Mouse (Mus musculus) naive thymus-derived CD4-positive, alpha-beta T cell, adult 5 months (primary cell): Measurements from ENCODE around the gene Prrc2a. TPM values are rescaled to one million over a fixed set of nuclear protein-coding genes. Genes with fewer than 3 reads are reported as not detected.

Experiments
- polyA plus RNA-seq: library from polyadenylated mRNA; unstranded; fragments of 100-300 nt; shearing (Covaris generic); gene quantifications from one replicate; pipeline ENCODE4 v1.2.1, GENCODE M21; 2017

Gene Prrc2a
- 31.3 TPM for polyA plus RNA-seq

DNA sequence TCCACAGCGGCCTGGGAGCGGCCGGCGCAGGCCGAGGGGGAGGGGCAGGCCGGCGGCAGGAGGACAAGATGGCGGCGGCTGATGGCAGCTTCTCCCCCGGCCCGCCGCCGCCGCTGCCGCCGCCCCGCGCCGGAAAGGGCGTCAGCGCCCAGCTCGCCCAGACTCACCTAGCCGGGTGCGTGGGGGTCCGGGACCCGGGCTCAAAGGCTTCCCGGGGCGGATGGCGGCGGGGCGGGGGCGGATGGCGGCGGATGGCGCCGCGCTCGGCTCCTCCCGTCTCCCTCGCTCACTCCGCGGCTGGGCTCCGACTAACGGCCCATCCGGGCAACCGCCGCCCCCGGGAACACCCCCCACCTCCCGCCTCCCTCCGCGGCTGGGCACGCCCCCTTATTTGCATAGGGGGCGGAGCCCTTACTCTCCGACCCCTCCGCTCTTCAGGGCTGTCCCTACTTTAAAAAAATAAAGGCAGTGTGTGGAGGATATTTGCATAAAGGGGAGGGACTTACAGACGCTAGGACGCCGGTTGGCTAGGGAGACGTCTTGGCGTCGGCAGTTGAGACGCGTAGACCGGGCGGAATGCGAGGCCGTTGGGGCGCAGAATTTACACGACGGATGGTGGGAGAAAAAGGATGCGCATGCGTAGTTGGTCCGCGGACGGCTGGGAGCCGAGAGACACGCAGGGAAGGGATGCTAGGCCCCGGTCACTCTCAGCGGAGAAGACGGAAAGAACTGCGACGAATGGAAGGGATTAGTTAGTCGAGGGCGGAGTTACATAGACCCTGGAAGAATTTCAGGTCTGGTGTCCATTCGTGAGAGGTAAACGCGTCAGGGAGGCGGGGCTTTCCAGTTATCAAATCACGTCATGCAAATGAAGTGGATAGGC, at the start of gene Prrc2a:
Gene Prrc2a, minus strand, starts transcription at position 330 of the 883 bp plus-strand sequence.

DNA sequence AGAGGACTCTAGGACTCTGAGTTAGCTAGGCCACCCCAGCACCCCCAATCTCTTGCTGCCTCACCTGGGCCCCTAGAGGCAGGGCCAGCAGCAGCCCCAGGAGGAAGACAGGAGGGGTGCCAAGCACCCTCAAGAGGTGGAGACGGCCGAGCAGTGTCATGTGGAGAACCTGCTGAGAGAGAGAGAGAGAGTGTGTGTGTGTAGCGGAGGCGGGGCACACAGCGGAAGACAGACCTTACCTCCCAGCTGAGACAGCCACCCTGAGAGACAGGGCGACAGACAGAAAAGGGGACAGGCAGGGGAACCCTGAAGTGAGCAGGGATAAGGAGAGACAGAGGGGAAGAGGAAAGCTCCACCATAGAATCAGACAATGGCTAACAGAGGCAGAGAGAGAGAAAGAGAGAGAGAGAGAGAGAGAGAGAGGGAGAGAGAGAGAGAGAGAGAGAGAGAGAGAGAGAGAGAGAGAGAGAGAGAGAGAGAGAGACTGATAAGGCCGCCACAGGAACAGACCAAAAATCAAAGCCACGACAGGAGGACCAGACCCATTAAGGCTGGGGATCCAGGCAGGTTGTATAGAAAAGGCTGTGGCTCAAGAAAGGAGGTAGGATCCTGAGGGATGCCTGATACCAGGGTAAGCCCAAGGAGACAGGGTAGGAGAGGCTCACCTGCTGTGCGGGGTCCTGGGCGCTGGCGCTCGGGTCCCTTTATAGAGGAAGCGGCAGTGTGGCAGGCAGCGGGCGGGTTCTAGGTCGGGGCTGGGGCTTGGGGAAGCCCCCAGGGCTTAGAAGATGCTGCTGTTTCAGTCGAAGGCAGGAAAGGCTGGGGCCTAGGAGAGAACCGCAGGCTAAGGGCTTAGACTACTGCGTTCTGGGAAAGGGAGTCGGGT, 40.0 kb upstream of the Prrc2a start, which contains the start of gene Lta:
Gene Lta, minus strand, starts transcription at position 858 of the 886 bp plus-strand sequence.

DNA sequence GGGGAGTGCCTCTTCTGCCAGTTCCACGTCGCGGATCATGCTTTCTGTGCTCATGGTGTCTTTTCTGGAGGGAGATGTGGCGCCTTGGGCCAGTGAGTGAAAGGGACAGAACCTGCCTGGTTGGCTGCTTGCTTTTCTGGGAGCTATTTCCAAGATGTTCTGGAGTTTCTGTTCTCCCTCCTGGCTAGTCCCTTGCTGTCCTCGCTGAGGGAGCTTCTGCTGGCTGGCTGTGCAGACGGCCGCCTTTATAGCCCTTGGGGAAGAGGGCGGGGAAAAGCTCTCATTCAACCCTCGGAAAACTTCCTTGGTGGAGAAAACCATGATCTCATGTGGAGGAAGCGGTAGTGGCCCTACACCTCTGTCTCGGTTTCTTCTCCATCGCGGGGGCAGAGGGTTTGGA, 37.1 kb upstream of the Prrc2a start, which contains the start of gene Tnf:
Gene Tnf, minus strand, starts transcription at position 221 of the 400 bp plus-strand sequence.

DNA sequence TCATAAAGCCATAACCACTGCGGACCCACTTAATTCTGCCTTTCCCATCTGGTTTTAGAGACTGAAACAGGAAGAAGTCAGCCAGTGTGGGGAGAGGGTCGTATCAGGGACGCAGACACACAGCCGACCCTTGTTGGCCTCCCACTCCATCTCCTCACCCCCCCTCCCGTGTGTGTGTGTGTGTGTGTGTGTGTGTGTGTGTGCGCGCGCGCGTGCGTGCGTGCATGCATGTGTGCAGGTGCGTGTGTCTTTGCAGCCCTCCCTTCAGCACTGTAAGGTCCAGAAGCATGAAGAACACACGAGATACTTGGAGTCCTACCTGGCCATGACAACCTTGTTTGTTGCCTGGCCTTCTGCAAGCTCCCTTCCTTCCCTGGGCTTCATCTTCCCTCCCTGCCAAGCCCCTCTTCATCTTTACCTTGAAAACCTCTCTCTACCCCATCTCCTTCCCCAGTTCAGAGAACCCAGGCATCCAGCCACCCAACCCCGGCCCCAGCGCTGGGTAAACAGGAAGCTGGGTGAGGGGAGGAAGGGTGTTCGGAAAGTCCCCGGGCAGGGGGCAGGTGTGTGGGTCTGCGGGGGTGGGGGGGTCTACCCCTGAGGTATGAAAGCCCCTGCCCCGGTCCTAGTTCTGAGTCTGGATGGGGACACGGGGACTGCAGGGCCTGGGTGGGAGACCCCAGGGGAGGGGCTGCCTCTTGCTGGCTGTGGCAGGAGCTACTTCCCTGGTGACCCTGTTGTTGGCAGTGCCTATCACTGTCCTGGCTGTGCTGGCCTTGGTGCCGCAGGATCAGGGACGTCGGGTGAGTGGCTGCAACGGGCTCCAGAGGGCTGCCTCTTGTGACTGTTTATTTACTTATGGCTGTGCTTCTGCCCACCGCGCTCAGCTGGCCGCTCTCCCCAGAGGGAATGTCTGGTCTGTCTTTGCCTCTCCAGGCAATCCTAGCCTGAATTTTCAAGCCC, 29.5 kb upstream of the Prrc2a start, which contains the start of gene Ltb:
Gene Ltb, plus strand, starts transcription at position 559 of the 963 bp plus-strand sequence.

DNA sequence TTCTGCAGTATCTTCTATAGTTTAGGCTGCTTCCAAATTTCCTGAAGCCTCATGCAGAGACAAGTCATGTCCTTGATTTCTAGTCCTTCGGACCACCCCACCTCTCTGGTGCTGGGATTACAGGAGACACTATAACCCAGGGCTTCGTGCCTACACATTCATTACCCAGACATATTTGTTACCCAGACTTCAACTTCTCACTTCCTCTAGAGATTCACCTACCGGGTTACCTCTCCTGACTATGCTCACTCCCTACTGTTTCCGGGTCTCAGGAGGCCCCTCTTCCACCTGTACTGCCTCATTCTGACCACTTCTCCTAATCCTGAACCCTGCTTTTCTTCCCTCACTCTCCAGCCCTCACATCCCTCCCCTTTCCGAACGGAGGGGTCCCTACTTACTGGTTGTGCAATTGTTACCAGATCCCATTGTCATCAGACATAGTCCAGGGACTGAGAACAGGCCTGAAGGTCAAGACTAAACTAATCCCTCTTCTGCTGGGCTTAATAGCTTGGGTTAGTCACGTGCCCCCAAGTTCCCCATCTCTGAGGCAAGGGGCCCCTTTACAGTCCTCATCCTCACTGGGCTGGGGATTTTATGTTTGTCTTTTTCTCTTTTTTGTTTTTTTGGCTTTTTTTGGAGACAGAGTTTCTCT, 23.4 kb upstream of the Prrc2a start, which contains the start of gene Lst1:
Gene Lst1, minus strand, starts transcription at position 481 of the 652 bp plus-strand sequence.

DNA sequence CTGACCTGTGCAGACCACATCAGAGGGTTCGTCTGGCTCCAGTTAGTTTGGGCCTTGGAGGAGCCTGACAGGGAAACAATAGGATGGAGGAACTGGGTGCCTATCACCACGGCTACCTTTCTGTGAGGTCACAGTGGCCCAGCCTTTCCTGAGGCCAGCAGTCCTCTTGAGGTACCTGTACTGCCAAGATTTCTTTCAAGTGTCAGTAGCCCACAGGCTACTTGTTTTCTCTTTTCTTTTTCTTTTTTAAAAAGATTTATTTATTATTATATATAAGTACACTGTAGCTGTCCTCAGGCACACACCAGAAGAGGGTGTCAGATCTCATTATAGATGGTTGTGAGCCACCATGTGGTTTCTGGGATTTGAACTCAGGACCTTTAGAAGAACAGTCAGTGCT, 11.3 kb upstream of the Prrc2a start, which contains the start of gene Aif1:
Gene Aif1, minus strand, starts transcription at position 101 of the 400 bp plus-strand sequence.

DNA sequence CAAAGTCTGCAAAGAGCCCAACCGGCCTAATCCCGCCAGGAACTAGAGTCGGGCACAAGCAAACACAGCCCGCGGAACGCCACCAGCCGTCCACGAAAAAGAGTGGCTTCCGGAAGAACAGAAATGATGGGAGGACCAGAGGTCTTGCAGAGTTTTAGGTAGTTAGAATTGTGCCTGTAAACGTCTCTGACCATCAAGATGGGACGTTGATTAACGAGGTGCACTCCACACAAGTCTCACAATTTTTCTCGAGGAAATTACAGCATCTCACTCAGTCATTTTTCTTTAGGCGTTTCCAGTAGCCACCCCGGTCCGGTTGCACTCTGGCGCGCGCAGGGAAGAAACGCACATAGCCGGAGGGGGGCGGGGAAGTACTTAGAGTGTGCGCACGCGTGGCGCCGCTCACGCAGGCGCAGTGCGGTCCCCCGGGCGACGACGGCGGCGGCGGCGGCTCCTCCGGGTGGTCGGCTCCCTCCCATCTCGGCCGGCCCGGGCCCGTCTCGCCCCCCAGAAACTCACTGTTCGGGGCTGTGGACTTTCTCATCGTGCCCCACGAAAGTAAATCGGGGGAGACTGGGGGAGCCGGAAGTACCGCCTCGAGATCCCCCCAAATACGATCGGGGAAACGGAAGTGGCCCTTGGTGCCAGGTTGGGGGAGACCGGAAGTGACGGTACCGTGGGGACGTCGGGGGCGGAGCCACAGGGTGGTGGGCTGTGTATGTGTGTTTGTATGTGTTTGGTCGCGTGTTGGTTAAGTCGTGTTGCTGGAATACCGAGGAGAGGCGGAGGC, 29.7 kb downstream of the Prrc2a start, which contains the start of gene Bag6:
Gene Bag6, plus strand, starts transcription at position 378 of the 790 bp plus-strand sequence.

DNA sequence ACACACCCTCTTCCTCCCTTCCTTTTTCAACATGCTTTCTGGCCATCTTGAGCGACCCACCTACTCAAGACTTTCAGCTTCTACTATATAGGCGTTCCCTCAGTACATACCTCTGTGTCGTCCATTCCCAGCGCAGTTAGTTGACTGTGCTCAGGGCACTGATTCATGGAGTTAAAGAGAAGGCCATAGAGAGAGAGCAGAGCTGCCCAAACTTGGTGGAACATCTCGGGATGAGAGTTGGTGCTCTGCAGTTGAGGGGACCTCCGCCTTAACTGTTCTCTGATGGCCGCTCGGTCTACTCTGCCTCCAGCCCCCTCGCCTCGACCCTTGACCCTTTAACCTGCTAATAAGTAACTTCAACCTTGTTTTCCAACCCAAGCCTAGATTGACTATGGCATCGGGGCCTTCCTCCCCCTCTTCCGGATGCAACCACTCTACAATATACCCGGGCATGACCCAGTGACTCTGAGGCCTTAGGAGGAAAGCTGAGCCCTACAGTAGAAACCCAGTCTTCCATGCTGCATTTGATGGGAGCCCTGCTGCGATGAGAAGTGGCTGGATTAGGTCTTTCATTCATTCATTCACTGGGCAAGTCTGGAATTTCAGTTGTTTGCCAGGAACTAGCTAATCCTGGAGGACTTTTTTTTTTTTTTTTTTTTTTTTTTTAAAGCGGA, 33.1 kb downstream of the Prrc2a start, which contains the start of gene Apom:
Gene Apom, minus strand, starts transcription at position 551 of the 674 bp plus-strand sequence.

DNA sequence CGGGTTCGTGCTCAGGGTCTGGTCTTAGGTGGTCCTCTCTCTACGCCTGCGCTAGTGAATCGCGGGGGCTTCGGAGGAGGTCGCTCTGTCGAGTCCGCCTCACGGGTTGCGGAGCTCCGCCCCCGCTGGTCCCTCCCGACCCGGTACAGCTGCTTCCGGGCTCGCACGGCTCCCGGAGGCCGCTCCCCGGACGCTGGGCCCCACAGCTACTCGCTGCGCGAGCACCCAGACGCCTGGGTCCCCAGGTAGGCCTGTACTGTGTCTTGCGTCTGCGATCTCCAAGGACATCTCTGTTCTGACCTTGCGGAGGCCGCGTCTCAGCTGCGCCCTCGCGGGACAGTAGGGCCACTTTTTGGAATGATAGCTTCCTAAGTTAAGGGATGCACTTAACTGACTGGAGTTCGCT, 38.5 kb downstream of the Prrc2a start, which contains the start of gene D17H6S53E:
Gene D17H6S53E, plus strand, starts transcription at position 168 of the 406 bp plus-strand sequence.

DNA sequence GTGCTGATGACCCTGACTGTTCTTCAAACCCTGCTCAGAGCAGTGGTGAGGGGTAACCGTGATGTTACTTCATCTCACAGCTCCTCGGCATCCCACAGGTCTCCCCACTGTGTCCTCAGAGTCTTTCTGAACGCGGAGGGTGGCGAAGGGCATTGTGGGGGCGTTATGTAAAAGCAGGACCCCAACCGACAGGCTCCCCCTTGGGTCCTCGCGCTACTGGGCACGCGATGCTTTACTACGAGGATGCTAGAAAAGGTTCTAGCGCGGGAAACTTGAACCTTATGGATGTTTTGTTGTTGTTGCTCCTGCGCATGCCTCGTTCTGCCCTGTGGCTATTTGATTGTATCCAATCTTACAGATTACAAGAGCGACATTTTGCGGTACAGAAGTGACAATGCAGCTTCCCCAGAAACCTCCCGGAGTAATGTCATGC, 42.8 kb downstream of the Prrc2a start, which contains the start of gene Csnk2b:
Gene Csnk2b, minus strand, starts transcription at position 183 of the 433 bp plus-strand sequence.

DNA sequence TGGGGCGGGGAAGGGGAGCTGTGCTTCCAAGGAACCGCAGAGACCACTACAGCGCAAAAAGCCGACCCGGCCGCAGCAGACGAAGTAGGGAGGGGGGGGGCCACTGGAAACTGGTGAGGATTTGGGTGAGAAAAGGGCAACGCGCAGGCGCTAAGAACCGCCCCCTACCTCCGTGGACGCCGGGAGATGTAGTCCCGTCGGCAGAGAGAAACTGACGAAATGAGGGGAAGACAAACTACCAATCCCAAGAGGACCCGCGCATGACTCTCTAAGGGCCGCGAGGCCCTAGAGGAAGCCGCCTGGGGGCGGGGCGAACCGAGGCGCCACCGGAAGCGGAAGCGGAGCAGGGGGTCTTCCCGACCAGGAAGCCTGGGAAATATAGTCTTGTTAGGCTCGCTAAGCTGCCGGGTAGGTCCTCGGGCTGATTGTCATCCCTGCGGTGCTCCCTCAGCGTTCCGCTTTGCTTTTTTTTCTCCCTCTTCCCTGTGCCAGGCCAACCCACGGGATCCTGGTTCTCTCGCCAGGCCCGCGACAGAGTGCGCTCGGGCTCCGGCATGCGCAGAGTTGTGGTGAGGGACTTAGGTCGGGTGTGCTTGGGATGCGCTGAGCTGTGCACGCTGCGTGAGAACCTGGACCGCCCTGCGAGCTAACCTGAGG, 43.4 kb downstream of the Prrc2a start, which contains the start of gene Gpank1:
Gene Gpank1, plus strand, starts transcription at position 313 of the 657 bp plus-strand sequence.

DNA sequence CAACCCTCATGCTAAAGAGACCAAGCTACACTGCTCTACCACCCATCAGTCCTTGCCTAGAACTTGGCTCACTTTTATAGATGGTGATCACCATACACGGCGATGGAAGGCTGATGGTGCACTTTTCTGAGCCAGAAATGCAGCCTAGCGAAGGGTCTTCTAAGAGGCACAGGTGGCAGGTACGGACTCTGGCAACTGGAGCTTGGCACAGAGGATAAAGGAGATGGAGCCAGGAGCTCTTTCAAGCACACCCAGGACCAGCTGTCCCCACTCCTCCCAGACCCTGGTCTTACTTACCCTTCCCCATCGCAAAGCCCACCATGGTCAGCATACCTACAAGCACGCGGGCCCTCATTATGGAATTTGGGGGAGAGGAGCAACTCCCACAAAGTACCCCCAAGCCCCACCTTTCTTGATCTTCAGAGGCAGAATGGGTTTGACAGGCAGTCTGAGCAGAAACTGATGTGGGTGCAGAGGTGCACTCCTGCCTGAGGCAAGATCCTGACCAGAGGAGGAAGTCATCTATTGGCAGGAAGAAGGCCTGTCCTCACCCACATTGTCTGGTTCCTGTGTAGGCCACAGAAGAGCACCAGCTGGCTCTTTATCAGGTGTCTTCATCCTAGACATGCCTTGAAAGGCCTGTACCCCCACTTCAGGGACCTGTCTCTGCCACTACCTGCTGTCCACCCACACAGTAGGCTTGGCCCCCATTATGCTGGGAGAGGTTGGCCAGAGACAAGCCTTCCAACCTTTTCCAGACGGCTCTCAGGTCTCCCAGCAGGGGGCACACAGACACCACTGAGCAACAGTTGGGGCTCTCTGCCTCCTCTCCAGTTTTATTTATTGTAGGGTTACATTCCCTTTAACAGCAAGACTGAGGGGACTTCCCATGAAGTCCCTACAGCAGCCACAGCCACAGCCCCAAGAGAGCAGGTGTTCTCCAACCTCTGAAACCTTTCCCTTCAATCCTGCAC, 49.4 kb downstream of the Prrc2a start, which contains the start of gene Ly6g5b:
Gene Ly6g5b, minus strand, starts transcription at position 383 of the 974 bp plus-strand sequence.

DNA sequence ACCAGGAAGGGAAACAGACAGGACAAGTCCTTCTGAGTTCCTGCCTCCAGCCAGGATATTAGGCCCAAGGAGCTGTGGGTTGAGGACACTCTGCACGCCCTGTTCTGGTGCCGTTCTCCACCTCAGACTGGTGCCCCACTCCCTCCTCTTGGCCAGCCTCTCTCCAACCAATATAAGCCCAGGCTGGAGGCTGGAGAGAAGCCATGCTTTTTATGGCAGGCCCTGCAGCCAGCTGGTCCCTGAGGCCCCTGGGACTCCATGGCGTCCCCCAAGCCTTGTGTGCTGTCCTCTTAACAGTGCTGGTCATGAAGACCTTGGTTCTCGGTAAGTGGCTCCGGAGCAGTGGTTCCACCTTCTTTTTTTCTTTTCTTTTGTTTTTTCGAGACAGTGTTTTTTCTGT, 56.6 kb downstream of the Prrc2a start, which contains the start of gene Ly6g5c:
Gene Ly6g5c, plus strand, starts transcription at position 183 of the 400 bp plus-strand sequence.

